16 mouse cellular contexts compared by ENCODE assay signal in the genomic region with DNA sequence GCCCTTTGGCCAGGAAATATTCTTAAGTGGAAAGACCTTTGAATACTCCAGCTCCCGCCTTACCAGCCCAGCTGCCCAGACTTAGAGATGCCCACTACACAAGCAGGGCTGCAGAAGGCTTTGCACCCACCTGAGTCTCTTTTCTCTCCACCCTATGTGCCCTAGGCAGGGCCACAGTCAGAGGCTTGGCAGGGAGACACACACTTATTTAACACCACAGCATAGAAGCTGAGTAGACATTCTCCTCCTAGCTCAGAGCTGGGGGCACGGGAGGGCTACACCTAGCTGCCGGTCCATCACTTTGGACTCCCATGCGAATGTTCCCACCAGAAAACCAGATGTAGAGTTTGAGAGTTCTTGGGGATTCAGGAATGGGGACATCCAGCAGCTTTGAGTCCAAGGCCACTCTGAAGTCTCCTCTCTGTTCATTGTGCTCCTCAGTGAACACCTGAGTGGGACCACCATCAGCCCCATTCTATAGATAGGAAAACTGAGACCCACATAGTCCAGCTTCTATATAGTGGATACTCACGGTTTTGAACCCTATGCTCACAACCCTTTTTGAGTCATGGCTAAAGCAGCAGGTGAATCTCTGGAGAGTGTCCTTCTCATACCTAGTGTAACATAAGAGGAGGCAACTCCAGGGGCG. TPM values are rescaled to one million over a fixed set of nuclear protein-coding genes. Genes with fewer than 3 reads are reported as not detected.
DNase-seq lines count a peak whose midpoint lies in the region; ATAC-seq and TF ChIP-seq lines count a peak whose summit lies in the region.
"Had no signal": no experiment of that assay in that cellular context is flagged by ENCODE, and none has a peak within 500 bp of the region (broad histone marks: within the 10 kb centered on the region; RNA-seq: fewer than 3 reads in every experiment).

No protein-coding gene starts in this region.

- dilution Hi-C loops in CH12.LX (cut with MboI; ENCODE audit: extremely low pct_ligation_motif_present, extremely low pct_unique_long_range_greater_than_20kb, low sequenced_read_pairs), result no loop called here

- H3K27me3 ChIP-seq in CH12.LX (replicated peaks), result peaks cover 32% of the 10 kb centered on the region
- peaks cover 11% of the 10 kb centered on the region for H3K27me3 ChIP-seq in forebrain, embryonic 11.5 days (ENCODE audit: control insufficient read depth, insufficient read depth, low read length)
- peaks cover 30% of the 10 kb centered on the region for H3K27me3 ChIP-seq in hindbrain, embryonic 13.5 days
- no peaks in the 10 kb centered on the region; the same call in 1 of the 2 replicates for H3K27me3 ChIP-seq in midbrain, embryonic 15.5 days (replicated peaks)

- TF ChIP-seq CTCF in CH12.LX (conservative IDR thresholded peaks at IDR 0.05 in 1 of 2, IDR thresholded peaks at IDR 0.05 in 1 of 2; ENCODE audit: low read depth in 2 of 2, low read length in 2 of 2), result no peak

- no peak for TF ChIP-seq RAD21 in CH12.LX (IDR thresholded peaks at IDR 0.05; ENCODE audit: low read depth, low read length)

- in situ Hi-C loops in CH12.LX (cut with MboI; ENCODE audit: low pct_ligation_motif_present, low pct_unique_long_range_greater_than_20kb, low sequenced_read_pairs), result loop anchor here (5.0 to 25.0 kb wide), 2 partner anchors 118 to 812 kb away; a partner anchor contains a TSS

- TF ChIP-seq EP300 in CH12.LX (IDR thresholded peaks at IDR 0.05; ENCODE audit: low read length), result no peak

- 34% methylated on average over 6 of the region's 6 CpGs for WGBS in forebrain, embryonic 11.5 days
- WGBS in hindbrain, embryonic 13.5 days, result 37% methylated on average over 6 of the region's 6 CpGs
- 28% methylated on average over 6 of the region's 6 CpGs for WGBS in midbrain, embryonic 15.5 days

- no peaks in the 10 kb centered on the region for H3K36me3 ChIP-seq in CH12.LX (replicated peaks in 1 of 2; ENCODE audit: control insufficient read depth in 1 of 2, insufficient read depth in 1 of 2, low read length in 1 of 2)
- no peaks in the 10 kb centered on the region for H3K36me3 ChIP-seq in forebrain, embryonic 11.5 days (ENCODE audit: control insufficient read depth, insufficient read depth, low read length)
- H3K36me3 ChIP-seq in hindbrain, embryonic 13.5 days, result no peaks in the 10 kb centered on the region
- no peaks in the 10 kb centered on the region for H3K36me3 ChIP-seq in midbrain, embryonic 15.5 days (replicated peaks)
- H3K36me3 ChIP-seq: lung, embryonic 15.5 days had no signal

- peaks cover 24 to 43% of the 10 kb centered on the region in 2 experiments for H3K4me1 ChIP-seq in CH12.LX (ENCODE audit: control insufficient read depth in 1 of 2, insufficient read depth in 2 of 2)
- peaks cover 53% of the 10 kb centered on the region for H3K4me1 ChIP-seq in forebrain, embryonic 11.5 days (replicated peaks; ENCODE audit: control insufficient read depth, insufficient read depth, low read length)
- H3K4me1 ChIP-seq in hindbrain, embryonic 13.5 days (replicated peaks), result peaks cover 56% of the 10 kb centered on the region
- H3K4me1 ChIP-seq in midbrain, embryonic 15.5 days, result peaks cover 32% of the 10 kb centered on the region

- TF ChIP-seq POLR2A in CH12.LX (IDR thresholded peaks at IDR 0.05; ENCODE audit: low read depth, low read length), result no peak

- 0 out of 2 replicates have a peak overlapping the region, but pooled peaks have one; percentile 2 for H3K4me2 ChIP-seq in CH12.LX (ENCODE audit: insufficient read depth, low read depth, poor library complexity, severe bottlenecking)
- peak overlapping the region; percentile 40 for H3K4me2 ChIP-seq in forebrain, embryonic 11.5 days (ENCODE audit: low read depth, low read length, severe bottlenecking)
- peak overlapping the region; percentile 29; the same call in 1 of the 2 replicates for H3K4me2 ChIP-seq in hindbrain, embryonic 13.5 days
- peak overlapping the region; percentile 31 for H3K4me2 ChIP-seq in midbrain, embryonic 15.5 days
- H3K4me2 ChIP-seq: lung, embryonic 15.5 days had no signal

- no peak overlapping the region for H3K9ac ChIP-seq in CH12.LX (ENCODE audit: insufficient read depth, low read depth)
- peak overlapping the region; percentile 5; the same call in 1 of the 2 replicates for H3K9ac ChIP-seq in forebrain, embryonic 11.5 days (ENCODE audit: low read length)
- 0 out of 2 replicates have a peak overlapping the region, but pooled peaks have one; percentile 19 for H3K9ac ChIP-seq in hindbrain, embryonic 13.5 days
- no peak overlapping the region for H3K9ac ChIP-seq in midbrain, embryonic 15.5 days
- H3K9ac ChIP-seq: lung, embryonic 15.5 days had no signal

- H3K9me3 ChIP-seq in CH12.LX (replicated peaks; ENCODE audit: low read length), result no peaks in the 10 kb centered on the region
- H3K9me3 ChIP-seq in forebrain, embryonic 11.5 days (ENCODE audit: control insufficient read depth, low read length), result no peaks in the 10 kb centered on the region
- no peaks in the 10 kb centered on the region for H3K9me3 ChIP-seq in hindbrain, embryonic 13.5 days
- H3K9me3 ChIP-seq in midbrain, embryonic 15.5 days, result no peaks in the 10 kb centered on the region
- H3K9me3 ChIP-seq: lung, embryonic 15.5 days had no signal

- no peak overlapping the region for H3K4me3 ChIP-seq in CH12.LX (replicated peaks in 1 of 3; ENCODE audit: low read depth in 2 of 3, low read length in 2 of 3, poor library complexity in 1 of 3)
- no peak overlapping the region for H3K4me3 ChIP-seq in forebrain, embryonic 11.5 days (ENCODE audit: low read depth, low read length)
- no peak overlapping the region; the same call in 1 of the 2 replicates for H3K4me3 ChIP-seq in hindbrain, embryonic 13.5 days
- H3K4me3 ChIP-seq in midbrain, embryonic 15.5 days, result no peak overlapping the region
- H3K4me3 ChIP-seq: erythroblast, embryonic 14.5 days; left cerebral cortex, adult 2 months; lung, embryonic 15.5 days had no signal

- no peak overlapping the region for H3K27ac ChIP-seq in CH12.LX (ENCODE audit: insufficient read depth, low read depth)
- H3K27ac ChIP-seq in forebrain, embryonic 11.5 days (ENCODE audit: low read depth, low read length), result peak overlapping the region; percentile 93
- H3K27ac ChIP-seq in hindbrain, embryonic 13.5 days, result peak overlapping the region; percentile 80
- H3K27ac ChIP-seq in midbrain, embryonic 15.5 days, result peak overlapping the region; percentile 69
- H3K27ac ChIP-seq: left cerebral cortex, adult 2 months had no signal

- DNase-seq in CH12.LX (ENCODE audit: extremely low read depth), result no peak
- DNase-seq in forebrain, embryonic 11.5 days (ENCODE audit: low spot score), result no peak
- no peak for DNase-seq in kidney, adult 8-10 months
- DNase-seq in adrenal gland, postnatal 10 days, result no peak
- DNase-seq in cerebellum, adult 9-10 months, result no peak
- DNase-seq: heart, postnatal 14 days; kidney, adult 18-20 months; liver had no signal

- no peaks in the 10 kb centered on the region for H3K79me2 ChIP-seq in CH12.LX (replicated peaks; ENCODE audit: control insufficient read depth, extremely low read depth, insufficient read depth, poor library complexity, severe bottlenecking)

- peak; percentile 1; the same call in 1 of the 2 replicates for ATAC-seq in forebrain, embryonic 11.5 days (replicated peaks; ENCODE audit: low FRiP score)
- ATAC-seq in hindbrain, embryonic 13.5 days (ENCODE audit: low FRiP score), result no peak
- ATAC-seq in midbrain, embryonic 15.5 days (replicated peaks), result no peak; the same call in 1 of the 2 replicates
- no peak for ATAC-seq in inflammation-experienced regulatory T-cells, adult 6 months

RNA-seq across cellular contexts. Expression of a gene that starts 11.7 kb away (rescaled TPM):
- total RNA-seq in CH12.LX (2012; rRNA removed) (6.2 and 6.8 TPM in 2 replicates), CH12.LX (2014; rRNA removed) (2.1 and 2.7 TPM in 2 replicates)
- polyA plus RNA-seq in CH12.LX (2012; ENCODE audit: insufficient read length, low read depth), result 1.5 and 1.7 TPM in 2 replicates
- polyA plus RNA-seq in forebrain, embryonic 11.5 days (2014; fragmentation: Nextera tagmentation; extraction: Ambion mirVana), result 313 and 318 TPM in 2 replicates
- polyA plus RNA-seq in hindbrain, embryonic 13.5 days (2015; fragmentation: Nextera tagmentation; extraction: Ambion mirVana), result 154 and 185 TPM in 2 replicates
- 116 and 149 TPM in 2 replicates for polyA plus RNA-seq in midbrain, embryonic 15.5 days (2015; fragmentation: Nextera tagmentation; extraction: Ambion mirVana)
- under 1 TPM in 1 of 2 experiments, not detected in 1; 0.76 TPM for total RNA-seq in adrenal gland, postnatal 10 days (2021)
- polyA plus RNA-seq in inflammation-experienced regulatory T-cells, adult 6 months (2017; shearing (Covaris generic)), result 1 to 10 TPM in 2 of 3 experiments, not detected in 1; 1.2 to 1.3 TPM
- total RNA-seq: gastrocnemius, adult 8-10 months; heart, postnatal 14 days; megakaryocyte-erythroid progenitor cell, adult 5-6 weeks had no signal
- polyA plus RNA-seq: erythroblast, embryonic 14.5 days had no signal

RNA-seq across cellular contexts. Expression of a gene that starts 14.9 kb away (rescaled TPM):
- 30.6 and 34.7 TPM in 2 replicates for total RNA-seq in CH12.LX (2012; rRNA removed)
- total RNA-seq in CH12.LX (2014; rRNA removed), result 27.6 and 28.1 TPM in 2 replicates
- 22.4 and 23.2 TPM in 2 replicates for polyA plus RNA-seq in CH12.LX (2012; ENCODE audit: insufficient read length, low read depth)
- 43.1 and 49.1 TPM in 2 replicates for polyA plus RNA-seq in forebrain, embryonic 11.5 days (2014; fragmentation: Nextera tagmentation; extraction: Ambion mirVana)
- polyA plus RNA-seq in hindbrain, embryonic 13.5 days (2015; fragmentation: Nextera tagmentation; extraction: Ambion mirVana), result 37.4 and 38.1 TPM in 2 replicates
- polyA plus RNA-seq in midbrain, embryonic 15.5 days (2015; fragmentation: Nextera tagmentation; extraction: Ambion mirVana), result 44.3 and 44.9 TPM in 2 replicates
- total RNA-seq in adrenal gland, postnatal 10 days (2021), result 10 to 100 TPM; 23.1 to 35.2 TPM
- polyA plus RNA-seq in inflammation-experienced regulatory T-cells, adult 6 months (2017; shearing (Covaris generic)), result 10 to 100 TPM; 22.1 to 59.6 (median 49.1) TPM

RNA-seq across cellular contexts. Expression of a gene that starts 20.7 kb away (rescaled TPM):
- 68.3 and 109 TPM in 2 replicates for total RNA-seq in CH12.LX (2012; rRNA removed)
- total RNA-seq in CH12.LX (2014; rRNA removed), result 21.0 and 25.9 TPM in 2 replicates
- 19.8 and 20.0 TPM in 2 replicates for polyA plus RNA-seq in CH12.LX (2012; ENCODE audit: insufficient read length, low read depth)
- 0.61 and 1.4 TPM in 2 replicates for polyA plus RNA-seq in forebrain, embryonic 11.5 days (2014; fragmentation: Nextera tagmentation; extraction: Ambion mirVana)
- 0.22 and 0.25 TPM in 2 replicates for polyA plus RNA-seq in hindbrain, embryonic 13.5 days (2015; fragmentation: Nextera tagmentation; extraction: Ambion mirVana)
- polyA plus RNA-seq in midbrain, embryonic 15.5 days (2015; fragmentation: Nextera tagmentation; extraction: Ambion mirVana), result 0.19 and 0.28 TPM in 2 replicates
- 10 to 100 TPM in 1 of 2 experiments, 1 to 10 TPM in 1; 8.1 to 12.7 TPM for total RNA-seq in adrenal gland, postnatal 10 days (2021)
- 100 to 1,000 TPM in 2 of 3 experiments, 10 to 100 TPM in 1; 10.2 to 157 (median 117) TPM for polyA plus RNA-seq in inflammation-experienced regulatory T-cells, adult 6 months (2017; shearing (Covaris generic))

RNA-seq across cellular contexts. Expression of a gene that starts 50.1 kb away (rescaled TPM):
- total RNA-seq in CH12.LX (2012; rRNA removed) (28.3 and 49.8 TPM in 2 replicates), CH12.LX (2014; rRNA removed) (6.1 and 7.5 TPM in 2 replicates)
- polyA plus RNA-seq in CH12.LX (2012; ENCODE audit: insufficient read length, low read depth), result 5.5 and 7.0 TPM in 2 replicates
- polyA plus RNA-seq in forebrain, embryonic 11.5 days (2014; fragmentation: Nextera tagmentation; extraction: Ambion mirVana), result 29.4 and 32.0 TPM in 2 replicates
- polyA plus RNA-seq in hindbrain, embryonic 13.5 days (2015; fragmentation: Nextera tagmentation; extraction: Ambion mirVana), result 44.1 and 48.8 TPM in 2 replicates
- polyA plus RNA-seq in midbrain, embryonic 15.5 days (2015; fragmentation: Nextera tagmentation; extraction: Ambion mirVana), result 56.1 and 62.6 TPM in 2 replicates
- total RNA-seq in adrenal gland, postnatal 10 days (2021), result 10 to 100 TPM; 37.8 to 44.3 TPM
- polyA plus RNA-seq in inflammation-experienced regulatory T-cells, adult 6 months (2017; shearing (Covaris generic)), result 10 to 100 TPM in 2 of 3 experiments, 1 to 10 TPM in 1; 2.8 to 17.4 (median 15.1) TPM

Comparison
In these comparisons a context has a peak if more than half of its experiments do, and no peak if none do; other contexts are left out.
1. H3K9ac ChIP-seq: peak in forebrain, embryonic 11.5 days (single experiment) and hindbrain, embryonic 13.5 days (single experiment); none in CH12.LX (single experiment) and midbrain, embryonic 15.5 days (single experiment).
2. RNA of a gene that starts 11.7 kb away (polyA plus RNA-seq): 313 to 318 TPM in forebrain, embryonic 11.5 days, 154 to 185 TPM in hindbrain, embryonic 13.5 days and 116 to 149 TPM in midbrain, embryonic 15.5 days; 1.5 to 1.7 TPM in CH12.LX and 1.2 to 1.3 TPM in inflammation-experienced regulatory T-cells, adult 6 months; every median in the first group is over 10 times any median in the second.
3. Peak in every context shown above with its lines, with median percentiles within 50 percentile points of each other: H3K4me2 ChIP-seq.